Mouse (Mus musculus) embryo, embryonic 9.5 days (tissue): ENCODE data around the gene Gm10392.

Source experiments
- DNase-seq: peaks from one replicate; pipeline ENCODE4 v3.0.0-alpha.2; 2017; ENCODE audit errors: extremely low spot score

The Gm10392 gene

DNA sequence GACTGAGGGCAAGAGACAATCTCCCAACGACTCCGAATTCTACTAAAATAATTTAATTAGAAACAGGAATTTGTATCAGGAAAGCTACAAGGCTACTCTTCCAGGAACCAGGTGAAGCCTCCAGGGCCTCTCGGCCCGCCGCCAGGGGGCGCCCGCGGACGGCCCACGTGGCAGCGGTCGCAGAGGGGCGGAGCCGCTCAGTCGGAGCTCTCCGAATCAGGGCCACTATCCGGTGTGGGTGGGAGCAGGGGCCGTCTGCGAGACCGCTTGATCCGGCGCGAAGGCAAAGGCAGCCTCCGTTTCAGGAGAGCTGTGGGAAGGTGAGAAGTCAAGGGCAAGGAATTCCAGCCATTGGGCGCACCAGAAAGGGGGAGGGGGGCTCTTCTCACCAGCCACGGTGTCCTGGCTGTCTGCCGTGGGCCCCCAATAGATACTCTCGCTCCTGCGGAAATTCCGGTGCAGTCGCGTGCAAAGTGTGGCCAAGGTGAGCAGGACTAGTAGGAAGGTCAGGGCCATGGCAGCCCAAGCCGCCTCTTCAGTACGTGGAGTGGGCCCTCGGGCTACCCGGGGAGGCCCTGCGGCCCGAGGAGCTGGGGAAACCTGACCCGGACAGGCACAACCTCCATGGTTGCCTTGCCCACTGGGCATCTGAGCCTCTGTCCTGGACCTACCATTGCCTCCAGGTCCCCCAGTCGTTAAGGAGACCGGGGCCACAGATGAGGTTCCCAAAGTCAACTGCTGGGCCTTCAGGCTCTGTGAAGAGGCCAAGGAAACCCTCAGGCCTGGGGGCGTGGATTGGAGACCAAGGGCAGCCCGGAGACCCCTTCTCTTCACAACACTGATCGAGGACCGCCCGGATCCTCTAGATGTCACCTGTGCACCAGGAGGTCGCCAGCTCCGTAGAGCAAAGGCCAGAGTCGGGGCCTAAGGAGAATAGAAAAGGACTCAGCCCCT, 10.7 kb downstream of the Gm10392 start:
- DNase-seq, result peak; percentile 85

GRCm38 (mm10) chr11:77507426-77507825, 11.6 kb downstream of the Gm10392 start:
- DNase-seq, result no peak

DNA sequence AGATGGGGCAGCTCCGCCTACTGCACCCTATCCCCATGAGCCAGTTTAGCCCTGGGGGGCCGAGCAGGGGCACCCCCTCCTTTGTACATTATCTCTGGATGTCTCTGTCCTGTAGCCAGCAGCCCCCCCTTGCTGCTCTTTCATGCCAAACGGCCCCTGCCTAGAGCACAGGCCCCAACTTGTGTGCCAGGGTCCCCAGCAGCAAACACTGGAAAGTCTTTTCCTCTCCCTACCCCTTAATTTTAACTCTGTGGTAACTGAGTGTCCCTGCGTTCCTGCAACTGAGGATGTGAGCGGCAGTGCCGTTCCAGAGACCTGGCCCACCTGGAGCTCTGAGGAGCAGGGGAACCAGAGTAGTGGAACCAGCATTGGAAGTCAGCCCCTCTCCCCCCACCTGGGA, 12.1 kb downstream of the Gm10392 start:
- no peak for DNase-seq

DNA sequence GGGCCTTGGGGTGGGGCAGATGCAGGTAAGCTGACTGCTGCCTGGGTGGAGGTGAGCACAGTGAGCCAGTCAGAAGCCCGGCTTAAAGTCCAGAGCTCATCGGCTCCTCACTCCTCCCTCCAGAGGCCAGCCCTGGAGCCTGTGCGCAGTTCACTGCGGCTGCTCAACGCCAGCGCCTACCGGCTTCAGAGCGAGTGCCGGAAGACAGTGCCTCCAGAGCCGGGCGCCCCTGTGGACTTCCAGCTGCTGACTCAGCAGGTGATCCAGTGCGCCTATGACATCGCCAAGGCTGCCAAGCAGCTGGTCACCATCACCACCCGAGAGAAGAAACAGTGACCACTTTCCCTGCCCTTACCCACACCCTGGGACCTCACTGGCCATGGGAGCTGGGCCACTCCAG, 12.7 kb downstream of the Gm10392 start:
- no peak for DNase-seq

DNA sequence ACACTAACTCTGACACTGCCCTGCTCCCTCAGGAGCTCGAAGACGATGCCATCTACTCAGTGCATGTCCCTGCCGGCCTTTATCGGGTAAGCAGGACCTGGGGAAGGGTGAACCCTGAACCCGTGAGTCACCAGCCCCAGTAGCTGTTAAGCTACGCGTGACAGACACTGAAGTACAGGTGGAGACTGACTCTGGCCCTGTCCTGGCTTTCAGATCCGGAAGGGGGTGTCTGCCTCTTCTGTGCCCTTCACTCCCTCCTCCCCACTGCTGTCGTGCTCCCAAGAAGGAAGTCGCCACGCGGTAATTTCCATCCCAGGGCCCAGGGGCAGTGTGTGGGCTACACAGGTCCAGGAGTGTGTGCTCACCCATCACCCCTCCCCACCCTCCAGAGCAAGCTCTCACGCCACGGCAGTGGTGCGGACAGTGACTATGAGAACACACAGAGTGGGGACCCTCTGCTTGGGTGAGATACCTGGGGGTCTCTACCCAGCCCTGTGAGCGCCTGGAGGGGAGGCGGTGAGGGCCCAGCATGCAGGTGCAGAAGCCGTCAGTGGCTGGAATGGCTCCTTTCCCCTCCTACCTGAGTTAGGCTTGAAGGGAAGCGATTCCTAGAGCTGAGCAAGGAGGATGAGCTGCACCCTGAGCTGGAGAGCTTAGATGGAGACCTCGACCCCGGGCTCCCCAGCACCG, 13.6 kb downstream of the Gm10392 start:
- no peak for DNase-seq

DNA sequence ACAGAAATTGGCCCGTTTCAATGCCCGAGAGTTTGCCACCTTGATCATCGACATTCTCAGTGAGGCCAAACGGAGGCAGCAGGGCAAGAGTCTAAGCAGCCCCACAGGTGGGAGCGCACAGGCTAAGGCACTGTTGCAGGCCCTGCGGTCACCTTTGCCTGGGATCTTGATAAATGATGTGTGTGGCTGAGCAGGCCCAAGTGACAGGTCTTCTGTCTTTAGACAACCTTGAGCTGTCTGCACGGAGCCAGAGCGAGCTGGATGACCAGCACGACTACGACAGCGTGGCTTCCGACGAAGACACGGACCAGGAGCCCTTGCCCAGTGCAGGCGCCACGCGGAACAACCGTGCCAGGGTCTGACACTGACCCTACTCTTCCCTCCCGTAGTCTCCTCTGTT, 14.6 kb downstream of the Gm10392 start:
- no peak for DNase-seq

DNA sequence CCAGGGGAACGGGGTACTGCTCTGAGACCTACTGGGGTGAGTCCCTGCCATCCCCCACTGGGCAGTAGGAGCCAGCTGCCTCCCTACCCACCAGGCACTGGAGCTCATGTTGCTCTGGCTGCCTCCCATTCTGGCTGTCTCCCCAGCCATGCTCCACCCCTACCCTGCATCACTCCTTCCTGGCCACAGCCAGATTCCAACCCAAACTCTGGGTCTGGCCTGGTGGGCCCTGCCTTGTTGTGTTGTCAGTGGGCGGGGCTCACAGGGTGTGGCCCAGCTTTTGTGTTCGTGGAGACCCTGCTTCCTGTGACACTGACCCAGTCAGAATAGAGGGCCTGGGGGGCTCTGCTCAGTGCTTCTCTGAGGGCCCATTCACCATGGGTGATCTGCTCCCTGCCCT, 15.5 kb downstream of the Gm10392 start:
- no peak for DNase-seq

GRCm38 (mm10) chr11:77502481-77502880, 16.5 kb downstream of the Gm10392 start:
- DNase-seq, result no peak

GRCm38 (mm10) chr11:77501971-77502370, 17.0 kb downstream of the Gm10392 start:
- no peak for DNase-seq

- peak; percentile 56 for DNase-seq
Measured at GRCm38 (mm10) chr11:77501392-77501791, 17.6 kb downstream of the Gm10392 start.

GRCm38 (mm10) chr11:77500361-77501325, 18.4 kb downstream of the Gm10392 start:
- no peak for DNase-seq

GRCm38 (mm10) chr11:77499354-77499753, 19.6 kb downstream of the Gm10392 start:
- DNase-seq, result no peak

DNA sequence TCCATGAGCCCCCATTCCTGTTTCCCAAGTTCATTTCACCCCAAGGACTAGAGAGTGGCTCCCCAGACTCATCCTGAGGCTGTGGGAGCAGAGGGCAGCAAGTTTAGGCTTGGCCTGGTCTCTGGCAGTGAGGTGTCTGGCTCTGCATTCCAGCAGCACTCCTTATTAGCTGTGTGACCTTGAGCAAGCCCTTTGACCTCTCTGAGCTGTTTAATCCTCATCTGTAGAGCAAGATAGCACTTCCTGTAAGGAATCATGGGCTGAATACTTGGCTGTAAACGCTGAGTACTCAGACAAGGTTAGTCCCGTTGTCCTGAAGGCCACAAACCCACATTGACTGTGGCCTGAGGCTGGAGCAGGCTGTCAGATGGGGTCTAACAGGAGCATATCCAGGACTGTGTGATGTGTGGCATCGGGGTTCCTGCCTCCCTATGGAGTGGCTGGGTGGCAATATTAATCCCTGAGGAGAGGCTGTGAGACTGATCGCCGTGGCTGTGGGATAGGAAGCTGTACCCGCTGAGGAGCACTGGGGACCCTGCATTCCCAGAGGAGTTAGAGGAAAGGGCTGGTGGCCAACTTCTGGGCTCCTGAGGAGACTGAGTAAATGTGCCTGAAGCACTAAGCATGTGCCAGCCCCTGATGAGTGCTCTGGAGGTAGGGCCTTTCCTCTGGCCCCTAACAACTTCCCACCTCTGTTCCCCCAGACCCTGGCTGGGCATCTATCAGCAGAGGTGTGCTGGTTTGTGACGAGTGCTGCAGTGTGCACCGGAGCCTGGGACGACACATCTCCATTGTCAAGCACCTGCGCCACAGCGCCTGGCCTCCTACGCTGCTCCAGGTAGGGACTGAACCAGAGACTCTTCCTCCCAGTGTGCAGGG, 20.5 kb downstream of the Gm10392 start:
- DNase-seq, result peak; percentile 63

GRCm38 (mm10) chr11:77497851-77498250, 21.1 kb downstream of the Gm10392 start:
- no peak for DNase-seq

GRCm38 (mm10) chr11:77497341-77497756, 21.6 kb downstream of the Gm10392 start:
- DNase-seq, result peak; percentile 91

DNA sequence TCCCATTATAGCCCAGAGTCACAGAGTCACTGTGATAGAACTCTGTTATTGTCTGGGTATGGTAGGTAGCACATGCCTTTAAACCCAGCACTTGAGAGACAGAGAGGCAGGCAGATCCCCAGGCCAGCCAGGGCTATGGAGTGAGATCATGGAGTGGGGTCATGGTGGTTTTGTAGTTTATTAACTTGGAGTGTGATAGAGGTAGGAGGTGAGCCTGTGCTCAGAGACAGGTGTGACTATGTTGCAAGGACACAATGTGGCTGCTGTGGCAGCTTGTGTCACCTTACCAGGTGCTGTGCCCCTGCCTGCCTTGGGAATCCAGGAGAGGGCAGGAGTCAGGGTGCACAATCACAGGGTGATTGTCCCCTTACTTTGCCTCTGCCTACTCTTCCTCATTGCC, 23.5 kb downstream of the Gm10392 start:
- DNase-seq, result no peak

DNA sequence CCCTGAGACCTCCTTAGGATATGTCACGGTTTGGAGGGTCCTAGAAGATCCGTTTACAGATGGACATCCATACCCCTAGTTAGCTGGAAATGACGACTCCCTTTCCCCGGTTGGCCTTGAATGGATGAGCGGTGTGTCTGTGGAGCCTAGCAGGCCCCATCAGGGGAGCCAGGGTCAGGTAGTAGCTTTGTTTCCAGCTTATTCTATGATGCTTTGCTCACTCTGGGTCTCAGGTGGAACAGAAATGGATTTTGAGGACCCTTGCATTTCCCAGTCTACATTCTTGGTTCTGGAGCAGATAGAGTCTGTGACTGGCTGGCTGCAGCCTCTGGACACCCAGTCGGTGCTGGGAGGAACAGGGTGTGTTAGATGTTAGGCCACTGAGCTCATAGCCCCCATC, 24.2 kb downstream of the Gm10392 start:
- no peak for DNase-seq

DNA sequence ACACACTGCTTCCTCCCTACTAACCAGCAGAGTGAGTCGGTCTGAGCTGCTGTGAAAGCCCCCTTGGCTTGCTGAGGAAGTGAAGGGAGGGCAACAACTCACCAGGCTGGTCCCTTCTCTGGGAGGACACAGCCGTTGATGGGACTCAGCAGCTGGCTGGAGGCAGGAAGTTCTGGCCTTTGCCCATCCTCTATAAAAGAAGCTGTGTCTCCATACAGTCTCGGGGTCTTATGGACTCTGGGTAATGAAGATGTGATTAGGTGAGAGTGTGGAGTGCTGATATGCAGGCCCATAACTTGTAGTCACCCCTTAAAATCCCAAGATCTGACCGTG, 24.7 kb downstream of the Gm10392 start:
- no peak for DNase-seq

DNA sequence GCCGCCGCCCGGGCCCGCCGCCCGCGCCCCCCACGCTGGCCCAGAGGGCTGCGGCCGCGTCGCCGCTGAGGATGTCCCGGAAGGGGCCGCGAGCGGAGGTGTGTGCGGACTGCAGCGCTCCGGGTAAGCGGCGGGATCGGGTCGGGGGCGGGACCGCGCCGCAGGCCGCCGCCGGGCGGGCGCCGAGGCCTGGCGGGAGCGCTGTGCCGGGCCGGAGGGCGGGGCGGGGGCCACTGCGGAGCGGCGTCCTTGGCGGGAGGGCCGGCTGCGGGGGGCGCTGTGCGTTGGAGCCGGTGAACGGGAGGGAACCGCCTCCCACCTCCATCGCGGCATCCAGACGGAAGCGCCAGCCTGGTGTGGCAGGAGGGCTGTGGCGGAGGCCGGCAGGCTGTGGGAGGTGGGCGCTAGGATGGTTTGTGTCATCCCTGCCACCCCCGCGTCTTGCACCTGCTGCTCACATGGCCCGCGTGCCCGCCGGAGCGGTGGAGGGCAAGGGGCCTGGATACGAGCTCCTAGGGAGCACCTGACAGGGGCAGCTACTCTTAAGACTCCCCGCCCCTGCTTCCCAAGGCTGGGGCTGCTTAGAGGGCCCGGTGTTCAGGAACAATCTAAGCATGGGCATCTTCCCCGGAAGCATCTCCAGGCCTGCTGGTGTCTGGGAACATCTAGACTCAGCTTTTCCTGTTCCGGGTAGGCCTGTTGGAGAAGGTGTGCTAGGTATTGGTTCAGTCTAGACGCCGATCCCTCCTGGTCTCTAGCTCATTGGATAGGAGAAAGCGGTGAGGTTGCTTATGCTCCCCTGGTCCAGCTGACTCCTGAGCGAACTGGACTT, 25.3 kb downstream of the Gm10392 start, which contains the start of gene Git1:
TSS of gene Git1 (plus strand) at position 51 of the 832 bp plus-strand sequence.
- peak; percentile 50 for DNase-seq

GRCm38 (mm10) chr11:77492911-77493332, 26.1 kb downstream of the Gm10392 start:
- DNase-seq, result peak; percentile 89
